Mouse (Mus musculus): ENCODE results near the gene Atat1. TPM values are rescaled to one million over a fixed set of nuclear protein-coding genes. Genes with fewer than 3 reads are reported as not detected.

The Atat1 gene
- polyA plus RNA-seq, 1 experiment from 2014 or later = 38.7 TPM

DNA sequence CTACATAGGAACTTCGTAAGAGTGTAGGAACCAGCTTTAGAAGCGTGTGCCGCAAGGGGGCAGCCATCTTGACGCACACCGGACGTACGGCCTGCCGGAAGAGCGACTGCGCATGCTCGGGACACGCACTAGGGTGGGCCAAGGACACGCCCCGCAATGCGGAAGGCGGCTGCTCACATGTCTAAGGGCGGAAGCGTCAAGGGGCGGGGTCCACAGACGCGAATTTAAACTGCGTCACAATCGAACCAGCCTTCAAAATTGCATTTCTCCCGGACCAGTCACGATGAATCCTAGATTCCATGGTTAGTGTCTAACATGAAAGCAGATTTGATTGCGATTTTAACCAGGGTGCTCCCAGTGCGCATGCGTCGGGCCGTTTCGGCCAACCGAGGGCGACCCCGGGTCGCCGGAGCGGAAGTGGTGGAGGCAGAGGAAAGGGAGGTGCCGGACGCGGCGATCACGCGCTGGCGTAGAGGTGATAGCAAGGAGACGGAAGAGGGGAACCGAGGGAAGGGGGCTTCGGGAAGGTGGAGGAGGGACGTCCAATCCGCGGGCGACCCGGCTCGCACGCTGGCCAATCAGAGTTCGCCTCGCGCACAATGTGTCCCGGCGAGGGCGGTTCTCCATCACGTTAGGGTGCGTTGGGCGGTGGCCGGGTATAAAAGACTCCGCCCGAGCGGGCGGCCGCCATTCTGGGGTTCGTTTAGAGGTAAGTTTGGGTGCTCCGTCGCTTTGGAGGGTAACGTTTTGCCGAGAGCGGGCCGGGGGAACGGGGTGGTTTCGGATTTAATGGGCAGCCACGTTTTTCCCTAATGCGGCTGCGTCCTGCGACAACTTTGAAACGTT is 6.6 kb upstream of the Atat1 start, which contains the start of the genes Mrps18b and Ppp1r10:
Gene Mrps18b (minus strand): TSS at position 93 of the 846 bp plus-strand sequence.
Gene Ppp1r10 (plus strand): TSS at position 138 of the 846 bp plus-strand sequence.
- Histone ChIP-seq H3K36me3 (peaks cover 25% of the 10 kb centered on the region), H3K27ac (peak within 1 kb of the TSS; percentile 97), H3K27me3 (no peaks in the 10 kb centered on the region), H3K4me1 (replicated peaks) (peaks cover 32% of the 10 kb centered on the region), H3K9me3 (replicated peaks) (no peaks in the 10 kb centered on the region), H3K9ac (peak within 1 kb of the TSS; percentile 86), H3K4me3 (peak within 1 kb of the TSS; percentile 83), H3K4me2 (peak within 1 kb of the TSS; percentile 78)
- ATAC-seq (replicated peaks; ENCODE audit: insufficient number of reproducible peaks, insufficient read depth, low FRiP score, low read depth) = peak; percentile 93
- under 1% methylated on average over 83 of the region's 83 CpGs for WGBS

DNA sequence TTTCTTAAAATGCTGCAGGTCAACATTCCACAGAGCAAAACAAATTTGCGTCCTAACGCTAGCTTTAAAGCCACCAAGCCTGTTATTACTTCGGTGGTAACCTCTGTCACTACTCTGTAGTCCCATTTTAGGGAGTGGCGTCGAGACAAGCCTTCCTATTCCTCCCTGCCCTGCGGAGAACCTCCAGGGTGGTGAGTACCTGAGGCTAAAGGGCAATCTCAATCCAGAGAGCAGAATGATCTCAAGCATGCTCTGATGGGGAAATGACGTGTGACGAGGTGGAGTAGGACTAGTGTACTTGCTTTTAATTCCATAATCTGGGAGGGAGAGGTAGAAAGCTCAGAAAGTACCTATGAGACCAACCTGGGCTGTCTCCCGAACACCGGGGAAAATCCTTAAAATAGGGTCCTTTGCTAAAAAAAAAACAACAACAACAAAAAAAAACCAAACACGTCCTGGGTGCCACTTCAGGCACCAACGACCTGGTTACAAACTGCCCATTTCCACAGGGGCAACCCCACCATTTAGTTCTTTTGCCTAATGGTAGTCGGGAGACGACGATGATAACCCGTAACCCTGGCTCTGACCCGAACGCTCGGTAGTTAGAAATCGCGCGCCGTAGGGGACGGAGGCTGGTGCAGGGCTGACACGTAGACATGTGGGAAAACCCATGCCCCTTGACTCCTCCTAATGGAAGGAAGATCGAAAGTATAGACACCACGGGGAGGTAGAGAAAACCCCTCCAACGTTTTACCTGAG is 5.8 kb upstream of the Atat1 start:
- Histone ChIP-seq H3K9me3 (replicated peaks) (no peaks in the 10 kb centered on the region), H3K4me2 (peak overlapping the region; percentile 73), H3K27me3 (no peaks in the 10 kb centered on the region), H3K36me3 (peaks cover 31% of the 10 kb centered on the region), H3K4me3 (peak overlapping the region; percentile 83), H3K27ac (peak overlapping the region; percentile 93), H3K4me1 (replicated peaks) (peaks cover 25% of the 10 kb centered on the region), H3K9ac (peak overlapping the region; percentile 63)
- WGBS = 2% methylated on average over 28 of the region's 28 CpGs
- peak; percentile 8; the same call in 1 of the 2 replicates for ATAC-seq (replicated peaks; ENCODE audit: insufficient number of reproducible peaks, insufficient read depth, low FRiP score, low read depth)

DNA sequence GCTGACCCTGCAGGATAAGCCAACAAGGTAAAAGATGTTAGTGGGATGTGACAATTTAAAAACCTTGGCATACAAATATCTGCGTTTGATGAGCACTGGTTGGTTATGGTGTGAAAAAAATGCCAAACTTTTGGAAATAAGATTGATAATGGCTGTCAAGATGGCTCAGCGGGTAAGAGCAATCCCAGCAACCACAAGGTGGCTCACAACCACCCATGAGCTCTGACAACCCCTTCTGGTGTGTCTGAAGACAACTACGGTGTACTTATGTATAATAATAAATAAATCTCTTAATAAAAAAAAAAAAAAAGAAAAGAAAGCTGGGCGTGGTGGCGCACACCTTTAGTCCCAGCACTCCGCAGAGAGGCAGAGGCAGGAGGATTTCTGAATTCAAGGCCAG is 5.1 kb upstream of the Atat1 start:
- Histone ChIP-seq H3K4me2 (peak overlapping the region; percentile 73), H3K4me3 (peak overlapping the region; percentile 83), H3K27me3 (no peaks in the 10 kb centered on the region), H3K9me3 (replicated peaks) (no peaks in the 10 kb centered on the region), H3K36me3 (peaks cover 31% of the 10 kb centered on the region), H3K4me1 (replicated peaks) (peaks cover 20% of the 10 kb centered on the region), H3K27ac (no peak overlapping the region), H3K9ac (no peak overlapping the region)
- WGBS = 74% methylated on average over 6 of the region's 6 CpGs
- no peak for ATAC-seq (replicated peaks; ENCODE audit: insufficient number of reproducible peaks, insufficient read depth, low FRiP score, low read depth)

DNA sequence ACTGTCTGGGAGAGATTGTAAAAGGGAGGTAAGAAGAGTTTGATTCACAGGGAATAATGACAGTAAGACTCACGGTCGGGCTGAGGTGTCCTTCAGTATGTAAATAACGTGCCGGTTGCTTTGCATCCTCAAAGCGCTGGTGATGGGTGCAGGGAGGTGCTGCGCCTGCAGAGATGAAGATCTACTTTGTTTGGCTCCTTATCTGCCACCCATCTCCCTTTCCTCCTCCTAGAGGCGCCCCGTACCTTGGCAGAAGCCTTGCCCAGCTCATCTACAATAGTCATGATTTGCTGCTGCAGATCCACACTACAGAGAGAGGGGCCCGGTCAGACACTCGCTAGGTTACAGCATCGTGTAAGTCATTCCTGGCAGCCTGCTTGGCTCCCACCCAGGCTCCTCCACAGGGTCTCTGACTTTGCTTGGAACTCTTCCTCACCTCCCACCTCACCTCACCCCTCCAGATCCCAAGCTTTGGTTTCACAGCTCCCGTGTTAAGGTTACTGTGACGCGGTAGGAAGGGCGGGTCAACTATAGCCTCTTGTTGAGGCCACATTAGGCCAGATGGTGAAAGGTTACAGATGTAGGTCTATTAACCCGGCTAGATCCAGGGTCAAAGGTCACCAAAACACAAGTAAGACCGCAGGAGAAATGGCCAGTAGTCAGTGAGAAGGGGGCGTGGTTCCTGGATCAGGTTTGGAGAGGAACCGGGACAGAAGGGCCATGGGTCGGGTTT is 523 bp downstream of the Atat1 start:
- no peaks in the 10 kb centered on the region for H3K9me3 ChIP-seq (replicated peaks)
- peak overlapping the region; percentile 79 for H3K4me2 ChIP-seq
- peak overlapping the region; percentile 78 for H3K4me3 ChIP-seq
- no peaks in the 10 kb centered on the region for H3K27me3 ChIP-seq
- H3K4me1 ChIP-seq (replicated peaks) = peaks cover 17% of the 10 kb centered on the region
- peak overlapping the region; percentile 69 for H3K9ac ChIP-seq
- H3K27ac ChIP-seq = peak overlapping the region; percentile 75
- ATAC-seq (replicated peaks; ENCODE audit: insufficient number of reproducible peaks, insufficient read depth, low FRiP score, low read depth) = peak; percentile 29
- H3K36me3 ChIP-seq = peaks cover 31% of the 10 kb centered on the region
- 27% methylated on average over 20 of the region's 20 CpGs for WGBS

DNA sequence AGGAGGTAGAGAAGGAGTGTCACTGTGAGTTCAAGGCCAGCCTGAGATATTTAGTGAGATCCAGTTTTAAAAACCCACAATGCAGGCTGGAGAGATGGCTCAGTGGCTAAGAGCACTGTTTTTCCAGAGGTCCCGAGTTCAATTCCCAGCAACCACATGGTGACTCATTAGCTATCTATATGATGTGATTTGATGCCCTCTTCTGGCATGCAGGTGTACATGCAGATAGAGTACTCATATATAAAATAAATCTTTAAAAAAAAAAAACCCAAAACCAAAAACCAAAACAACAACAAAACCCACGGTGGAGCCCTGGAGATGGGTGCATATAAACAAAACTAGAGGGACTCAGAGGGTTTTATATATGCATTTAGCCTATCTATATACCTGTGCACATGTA is 2.3 kb downstream of the Atat1 start:
- Histone ChIP-seq H3K9me3 (replicated peaks) (no peaks in the 10 kb centered on the region), H3K9ac (no peak overlapping the region), H3K27ac (no peak overlapping the region), H3K27me3 (no peaks in the 10 kb centered on the region), H3K4me2 (no peak overlapping the region), H3K36me3 (peaks cover 18% of the 10 kb centered on the region), H3K4me3 (no peak overlapping the region), H3K4me1 (replicated peaks) (peaks cover 34% of the 10 kb centered on the region)
- WGBS = 73% methylated on average over 2 of the region's 2 CpGs
- ATAC-seq (replicated peaks; ENCODE audit: insufficient number of reproducible peaks, insufficient read depth, low FRiP score, low read depth) = no peak

DNA sequence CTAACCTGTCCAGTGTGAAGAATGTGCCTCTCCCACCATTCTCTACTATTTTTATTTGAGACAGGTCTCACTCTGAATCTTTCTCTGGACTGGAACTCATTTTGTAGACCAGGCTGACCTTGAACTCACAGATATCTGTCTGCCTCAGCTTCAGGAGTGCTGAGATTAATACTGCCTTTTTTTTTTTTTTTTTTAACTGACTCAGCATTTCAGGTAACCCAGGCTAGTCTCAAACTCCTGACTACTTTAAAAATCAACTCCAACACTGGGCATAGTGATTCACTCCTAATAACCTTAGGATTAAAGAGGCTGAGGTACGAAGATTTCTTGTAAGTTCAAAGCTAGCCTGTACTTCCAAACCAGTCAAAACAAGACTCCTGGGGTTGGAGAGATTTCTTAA is 4.3 kb downstream of the Atat1 start:
- Histone ChIP-seq H3K27me3 (no peaks in the 10 kb centered on the region), H3K4me3 (no peak overlapping the region), H3K27ac (no peak overlapping the region), H3K36me3 (peaks cover 11% of the 10 kb centered on the region; the same call in 1 of the 2 replicates), H3K4me2 (no peak overlapping the region), H3K9ac (no peak overlapping the region), H3K9me3 (replicated peaks) (no peaks in the 10 kb centered on the region), H3K4me1 (replicated peaks) (peaks cover 34% of the 10 kb centered on the region)
- ATAC-seq (replicated peaks; ENCODE audit: insufficient number of reproducible peaks, insufficient read depth, low FRiP score, low read depth) = no peak
- 96% methylated on average over 1 of the region's 1 CpGs for WGBS

DNA sequence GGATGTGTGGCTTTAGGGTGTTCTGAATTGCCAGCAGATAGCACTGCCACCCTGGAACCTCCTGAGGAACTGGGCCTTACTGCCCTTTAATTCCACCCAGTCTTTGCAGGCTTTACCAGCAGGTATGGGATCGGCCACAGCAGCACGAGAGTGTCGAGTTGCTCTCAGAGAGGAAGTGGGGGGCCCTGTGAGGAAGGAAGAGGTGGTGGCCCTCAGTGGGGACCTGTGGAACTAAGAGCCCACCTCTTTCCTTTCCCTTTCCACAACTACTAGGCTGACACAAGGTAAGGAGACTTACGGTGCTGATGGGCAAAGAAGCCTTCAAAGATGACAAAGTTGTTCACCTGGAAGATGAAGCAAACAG is 5.9 kb downstream of the Atat1 start:
- Histone ChIP-seq H3K36me3 (peaks cover 11% of the 10 kb centered on the region; the same call in 1 of the 2 replicates), H3K4me1 (replicated peaks) (peaks cover 26% of the 10 kb centered on the region), H3K4me3 (no peak overlapping the region), H3K27me3 (no peaks in the 10 kb centered on the region), H3K4me2 (peak overlapping the region; percentile 12; the same call in 1 of the 2 replicates), H3K9ac (peak overlapping the region; percentile 22), H3K27ac (peak overlapping the region; percentile 80), H3K9me3 (replicated peaks) (no peaks in the 10 kb centered on the region)
- ATAC-seq (replicated peaks; ENCODE audit: insufficient number of reproducible peaks, insufficient read depth, low FRiP score, low read depth) = peak; percentile 7; the same call in 1 of the 2 replicates
- WGBS = 60% methylated on average over 4 of the region's 4 CpGs

DNA sequence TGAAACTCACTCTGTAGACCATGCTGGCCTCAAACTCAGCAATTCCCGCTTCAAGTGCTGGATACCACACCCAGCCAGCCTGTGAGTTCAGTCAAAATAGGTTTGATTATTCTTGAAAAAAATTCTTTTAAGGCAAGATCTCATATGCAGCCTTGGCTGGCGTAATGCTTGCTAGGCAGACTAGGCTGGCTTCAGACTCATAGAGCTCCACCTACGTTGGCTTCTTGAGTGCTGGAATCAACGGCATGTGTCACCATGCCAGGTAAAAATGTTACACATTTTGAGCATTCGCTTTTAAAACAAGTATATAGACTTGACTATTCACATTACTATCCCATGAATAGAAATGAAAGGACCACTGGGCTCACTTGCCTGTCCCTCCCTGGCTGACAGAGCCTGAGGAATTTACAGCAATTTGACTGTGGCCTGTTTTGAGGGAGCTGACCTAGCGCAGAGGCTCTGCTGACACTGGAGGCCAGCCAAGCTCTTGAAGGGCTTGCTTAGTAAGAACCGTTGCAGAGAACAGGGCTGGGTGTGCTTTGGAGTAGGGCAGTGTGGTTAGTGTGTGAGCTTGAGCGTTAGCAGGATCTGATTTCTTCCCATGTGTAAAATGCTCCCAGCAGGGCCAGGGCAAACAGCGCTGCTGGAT is 6.4 kb downstream of the Atat1 start:
- ATAC-seq (replicated peaks; ENCODE audit: insufficient number of reproducible peaks, insufficient read depth, low FRiP score, low read depth) = peak; percentile 80
- Histone ChIP-seq H3K9ac (peak overlapping the region; percentile 22; the same call in 1 of the 2 replicates), H3K9me3 (replicated peaks) (no peaks in the 10 kb centered on the region), H3K27me3 (no peaks in the 10 kb centered on the region), H3K36me3 (peaks cover 11% of the 10 kb centered on the region; the same call in 1 of the 2 replicates), H3K4me1 (replicated peaks) (peaks cover 21% of the 10 kb centered on the region), H3K4me2 (peak overlapping the region; percentile 12; the same call in 1 of the 2 replicates), H3K27ac (peak overlapping the region; percentile 80), H3K4me3 (no peak overlapping the region)
- 59% methylated on average over 9 of the region's 9 CpGs for WGBS

DNA sequence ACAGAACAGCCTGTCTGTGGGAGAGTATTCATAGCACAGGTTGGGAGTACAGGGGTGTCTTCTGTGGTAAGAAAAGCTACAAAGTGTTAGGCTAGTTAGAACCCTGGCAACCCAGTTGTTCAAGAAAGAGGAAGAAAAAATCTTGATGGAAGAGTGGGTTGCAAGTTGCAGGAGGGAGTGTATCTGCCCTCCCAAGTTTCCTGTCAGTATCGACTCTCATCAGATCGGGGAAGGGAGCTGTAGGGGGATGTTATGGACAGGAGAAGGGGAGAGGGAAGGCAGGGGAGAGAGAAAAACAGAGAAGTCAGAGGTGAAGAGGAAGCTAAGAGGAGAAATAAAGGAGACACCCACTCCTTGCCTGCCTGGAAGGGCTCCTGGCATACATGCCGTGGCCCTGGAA is 9.2 kb downstream of the Atat1 start:
- Histone ChIP-seq H3K36me3 (0 out of 2 replicates have a peak, but pooled peaks cover 6% of the 10 kb centered on the region), H3K4me1 (replicated peaks) (peaks cover 32% of the 10 kb centered on the region), H3K4me3 (no peak overlapping the region), H3K9ac (no peak overlapping the region), H3K27me3 (no peaks in the 10 kb centered on the region), H3K27ac (no peak overlapping the region), H3K4me2 (no peak overlapping the region), H3K9me3 (replicated peaks) (no peaks in the 10 kb centered on the region)
- WGBS = 83% methylated on average over 3 of the region's 3 CpGs
- ATAC-seq (replicated peaks; ENCODE audit: insufficient number of reproducible peaks, insufficient read depth, low FRiP score, low read depth) = no peak

DNA sequence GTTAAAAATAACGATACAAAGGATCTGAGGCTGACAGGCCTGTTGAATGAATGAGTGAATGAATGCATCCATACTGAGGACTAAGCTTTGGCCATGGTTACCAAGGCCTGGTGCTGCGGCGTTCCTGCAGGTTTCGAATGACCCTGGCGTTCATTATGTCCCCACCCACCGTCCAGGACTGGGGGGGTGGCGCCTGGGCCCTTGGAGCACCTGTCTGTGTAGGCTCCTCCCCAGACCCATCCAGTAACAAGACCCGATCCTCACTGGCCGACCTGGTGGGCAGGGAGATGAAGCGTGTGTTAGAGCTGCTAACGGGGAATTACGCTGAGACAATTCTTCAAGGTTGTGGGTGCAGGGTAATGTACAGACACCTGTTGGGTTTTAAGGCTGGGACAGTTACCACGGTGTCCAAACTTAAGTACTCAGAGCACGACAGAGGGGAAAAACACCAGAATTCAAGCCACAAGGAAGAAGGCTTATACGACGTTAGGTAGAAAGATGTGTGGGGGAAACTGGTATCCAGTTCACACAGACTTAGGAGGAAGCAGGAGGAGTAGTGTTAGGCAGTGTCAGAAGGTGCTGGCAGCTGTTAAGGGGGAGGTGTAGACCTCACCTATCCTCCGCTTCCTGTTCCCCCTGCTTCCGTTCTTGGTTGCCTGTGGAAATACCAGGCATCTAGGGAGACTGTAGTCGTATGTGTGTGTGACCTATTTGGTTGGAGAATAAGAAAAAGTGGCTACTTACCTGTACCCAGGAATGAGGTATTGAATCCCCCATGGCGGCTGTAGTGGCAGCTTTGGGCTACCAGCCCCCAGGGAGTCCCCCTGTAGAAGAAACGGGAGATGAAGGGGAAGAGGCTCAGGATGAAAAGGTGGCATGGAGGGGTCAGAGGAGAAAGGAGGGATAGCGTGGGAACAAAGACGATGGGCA is 12.0 kb downstream of the Atat1 start:
- no peak for ATAC-seq (replicated peaks; ENCODE audit: insufficient number of reproducible peaks, insufficient read depth, low FRiP score, low read depth)
- Histone ChIP-seq H3K27me3 (no peaks in the 10 kb centered on the region), H3K4me2 (peak overlapping the region; percentile 97), H3K4me1 (replicated peaks) (peaks cover 16% of the 10 kb centered on the region), H3K4me3 (peak overlapping the region; percentile 91), H3K9me3 (replicated peaks) (no peaks in the 10 kb centered on the region), H3K9ac (peak overlapping the region; percentile 44), H3K36me3 (peaks cover 21% of the 10 kb centered on the region), H3K27ac (peak overlapping the region; percentile 89)
- 41% methylated on average over 23 of the region's 23 CpGs for WGBS
